Mouse (Mus musculus) embryonic facial prominence, embryonic 15.5 days (tissue): ENCODE data around the gene Coro1c. TPM values are rescaled to one million over a fixed set of nuclear protein-coding genes. Genes with fewer than 3 reads are reported as not detected.

Experiments
- ATAC-seq: fragments of 200-750 bp; cut with Nextera tagmentation; 2 replicates; pipeline ENCODE4 v1.8.0; 2017; ENCODE audit warnings: low read depth, moderate TSS enrichment; ENCODE audit not compliant: insufficient number of reproducible peaks, low FRiP score, low TSS enrichment
- H3K27ac ChIP-seq: fragments of 300-500 bp; sonication (generic); replicated peaks from 2 replicates; pipeline ENCODE4 v1.5.1; 2015; ENCODE audit warnings: mild to moderate bottlenecking, inconsistent platforms
- H3K27me3 ChIP-seq: fragments of 300-500 bp; sonication (generic); 2 replicates; pipeline ENCODE4 v1.6.1; 2015; ENCODE audit warnings: inconsistent platforms
- H3K36me3 ChIP-seq: fragments of 300-500 bp; sonication (generic); 2 replicates; pipeline ENCODE4 v1.6.1; 2015; ENCODE audit warnings: mild to moderate bottlenecking, inconsistent platforms
- H3K4me1 ChIP-seq: fragments of 300-500 bp; sonication (generic); 2 replicates; pipeline ENCODE4 v1.6.1; 2015; ENCODE audit warnings: inconsistent platforms
- H3K4me2 ChIP-seq: fragments of 300-500 bp; sonication (generic); replicated peaks from 2 replicates; pipeline ENCODE4 v1.6.1; 2015; ENCODE audit warnings: mild to moderate bottlenecking, inconsistent platforms
- H3K4me3 ChIP-seq: fragments of 300-500 bp; sonication (generic); replicated peaks from 2 replicates; pipeline ENCODE4 v1.5.1; 2015; ENCODE audit warnings: mild to moderate bottlenecking, inconsistent platforms
- H3K9ac ChIP-seq: fragments of 300-500 bp; sonication (generic); 2 replicates; pipeline ENCODE4 v1.6.1; 2015; ENCODE audit warnings: inconsistent platforms
- H3K9me3 ChIP-seq: fragments of 300-500 bp; sonication (generic); replicated peaks from 2 replicates; pipeline ENCODE4 v1.6.1; 2016; ENCODE audit warnings: inconsistent platforms
- WGBS: fragments of 180-500 bp; shearing (Covaris S2); methylation state at CpG from one replicate; pipeline ENCODE4 v1.1.7; 2015; 5-methylcytosine and 5-hydroxymethylcytosine counted together
- polyA plus RNA-seq: library from polyadenylated mRNA; unstranded; fragments of >200 nt; fragmentation: Nextera tagmentation; extraction: Ambion mirVana; gene quantifications from 2 replicates; pipeline ENCODE4 v1.2.1, GENCODE M21; 2015

Coro1c gene
- polyA plus RNA-seq, 1 experiment from 2014 or later: 99.0 TPM

DNA sequence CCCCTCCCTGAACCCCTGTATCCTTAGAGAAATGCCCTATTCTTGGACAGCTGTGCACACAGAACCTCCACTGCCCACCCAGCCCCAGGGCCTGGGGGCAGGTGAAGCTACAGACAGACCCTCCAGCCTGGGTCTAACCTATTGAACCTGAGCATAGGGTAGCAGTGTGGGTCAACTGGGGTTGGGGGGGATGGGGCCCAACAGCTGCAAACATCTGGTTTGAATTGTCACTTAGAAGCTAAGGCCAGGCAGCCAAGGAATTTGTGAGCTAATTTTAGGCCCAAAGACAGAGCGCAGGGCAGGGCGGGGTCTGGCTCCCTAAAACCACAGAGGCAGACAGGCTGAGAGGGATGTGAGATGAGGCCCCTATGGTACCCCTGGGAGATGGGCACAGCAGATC lies 100.4 kb downstream of the Coro1c start:
- Histone ChIP-seq H3K4me3 (no peak overlapping the region), H3K9me3 (no peaks in the 10 kb centered on the region), H3K36me3 (no peaks in the 10 kb centered on the region), H3K27ac (peak overlapping the region; percentile 75), H3K27me3 (no peaks in the 10 kb centered on the region), H3K4me2 (no peak overlapping the region), H3K4me1 (peaks cover 32% of the 10 kb centered on the region), H3K9ac (no peak overlapping the region)
- WGBS: 24% methylated on average over 2 of the region's 2 CpGs
- ATAC-seq: 0 out of 2 replicates have a peak, but pooled peaks have one; percentile 17

DNA sequence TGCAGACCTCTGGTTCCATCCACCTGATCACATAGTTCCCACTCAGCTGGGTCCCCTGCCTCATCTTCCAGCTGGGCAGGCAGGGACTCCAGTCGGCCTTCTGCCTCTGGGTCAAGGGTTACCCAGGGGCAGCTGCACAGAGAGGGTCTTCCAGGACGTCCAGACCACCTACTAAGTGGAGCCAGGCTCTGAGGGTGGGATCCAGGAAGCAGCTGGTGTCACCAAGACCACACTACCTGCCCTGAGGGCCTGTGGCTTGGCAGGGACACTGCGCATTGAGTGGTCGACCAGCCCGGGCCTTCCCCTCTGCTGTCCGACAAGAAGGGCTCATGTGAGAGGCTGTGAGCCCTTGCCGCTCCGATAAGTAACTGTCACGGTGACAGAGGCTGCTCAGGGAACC lies 100.8 kb downstream of the Coro1c start:
- H3K4me1 ChIP-seq: peaks cover 32% of the 10 kb centered on the region
- no peaks in the 10 kb centered on the region for H3K36me3 ChIP-seq
- no peak for ATAC-seq
- H3K27me3 ChIP-seq: no peaks in the 10 kb centered on the region
- no peak overlapping the region for H3K4me2 ChIP-seq
- H3K27ac ChIP-seq: peak overlapping the region; percentile 75
- H3K4me3 ChIP-seq: no peak overlapping the region
- no peaks in the 10 kb centered on the region for H3K9me3 ChIP-seq
- no peak overlapping the region for H3K9ac ChIP-seq
- WGBS: 30% methylated on average over 9 of the region's 9 CpGs

DNA sequence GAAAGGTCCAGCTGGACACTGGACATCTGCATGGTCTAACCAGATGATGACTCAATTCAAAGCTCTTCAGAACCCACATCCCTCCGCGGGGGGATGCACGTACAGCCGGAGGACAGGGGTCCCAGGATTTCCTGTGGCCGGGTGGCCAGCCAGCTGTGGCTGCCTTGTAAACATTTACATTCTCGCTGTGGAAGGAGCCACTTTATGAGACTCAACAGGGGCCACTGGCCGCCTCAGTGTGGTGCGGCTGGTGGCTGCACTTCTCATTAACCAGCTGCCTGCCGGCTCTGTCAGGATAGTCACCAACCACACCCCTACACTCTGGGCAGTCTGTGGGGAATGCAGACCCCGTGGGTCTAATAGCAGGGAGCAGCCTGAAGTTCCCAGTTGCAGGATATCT lies 102.1 kb downstream of the Coro1c start:
- Histone ChIP-seq H3K4me2 (no peak overlapping the region), H3K27me3 (no peaks in the 10 kb centered on the region), H3K9me3 (no peaks in the 10 kb centered on the region), H3K4me3 (no peak overlapping the region), H3K4me1 (peaks cover 32% of the 10 kb centered on the region), H3K27ac (no peak overlapping the region), H3K36me3 (no peaks in the 10 kb centered on the region), H3K9ac (no peak overlapping the region)
- no peak for ATAC-seq
- 38% methylated on average over 10 of the region's 10 CpGs for WGBS

DNA sequence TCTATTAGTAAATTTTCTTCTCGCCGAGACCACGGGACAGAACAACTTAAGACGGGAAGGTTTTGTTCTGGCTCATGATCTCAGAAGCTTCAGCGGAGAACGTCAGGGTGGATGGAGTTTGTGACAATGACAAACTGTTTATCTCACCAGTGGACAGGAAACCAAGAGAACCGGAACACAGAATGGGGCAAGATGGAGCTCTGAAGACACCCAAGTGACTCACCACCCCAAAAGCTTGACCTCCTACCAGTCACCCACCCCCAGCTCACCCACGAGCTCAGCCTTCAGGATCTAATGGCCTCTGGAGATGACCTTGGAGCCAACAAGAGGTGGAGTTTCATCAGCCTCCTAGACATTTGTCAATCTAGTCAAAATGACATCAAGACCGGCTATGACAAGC lies 103.3 kb downstream of the Coro1c start:
- H3K27me3 ChIP-seq: no peaks in the 10 kb centered on the region

DNA sequence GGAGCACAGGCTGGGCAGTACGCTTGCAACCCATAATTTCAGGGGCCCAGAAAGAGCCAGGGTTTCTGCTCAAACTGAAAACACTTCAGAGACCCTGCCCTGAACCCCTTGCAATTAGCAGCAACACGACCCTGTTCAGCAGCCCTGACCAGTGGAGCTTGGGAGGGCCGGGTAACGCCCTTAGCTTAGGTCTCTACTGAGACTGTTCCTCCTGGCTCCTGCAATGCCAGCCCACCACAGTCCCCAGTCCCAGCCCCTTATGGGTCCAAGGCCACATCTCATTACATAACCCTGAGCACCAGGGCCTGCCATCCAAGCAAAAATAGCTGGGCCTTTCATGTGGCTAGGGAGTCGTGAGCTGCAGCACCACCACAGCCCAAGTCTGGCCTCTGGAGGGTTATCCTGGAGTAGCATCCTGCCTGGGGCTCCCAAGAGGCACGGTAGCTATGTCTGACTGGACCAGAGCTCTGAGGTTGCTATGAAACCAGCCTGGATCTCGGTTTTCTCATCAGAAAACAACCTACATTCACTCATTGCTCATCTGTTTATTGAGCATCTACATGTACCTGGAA lies 104.1 kb downstream of the Coro1c start:
- Histone ChIP-seq H3K36me3 (no peaks in the 10 kb centered on the region), H3K4me2 (no peak overlapping the region), H3K27me3 (no peaks in the 10 kb centered on the region), H3K27ac (peak overlapping the region; percentile 51; the same call in 1 of the 2 replicates), H3K4me1 (peaks cover 45% of the 10 kb centered on the region), H3K9me3 (no peaks in the 10 kb centered on the region), H3K9ac (no peak overlapping the region), H3K4me3 (no peak overlapping the region)
- 40% methylated on average over 7 of the region's 7 CpGs for WGBS
- peak; percentile 69 for ATAC-seq

More for the DNA sequence above, 103.3 kb downstream of the Coro1c start:
- no peak overlapping the region for H3K4me2 ChIP-seq
- H3K9ac ChIP-seq: no peak overlapping the region
- H3K4me3 ChIP-seq: no peak overlapping the region
- H3K27ac ChIP-seq: 0 out of 2 replicates have a peak overlapping the region, but pooled peaks have one; percentile 51
- no peaks in the 10 kb centered on the region for H3K36me3 ChIP-seq
- ATAC-seq: no peak
- 70% methylated on average over 9 of the region's 9 CpGs for WGBS
- peaks cover 38% of the 10 kb centered on the region for H3K4me1 ChIP-seq
- H3K9me3 ChIP-seq: no peaks in the 10 kb centered on the region

DNA sequence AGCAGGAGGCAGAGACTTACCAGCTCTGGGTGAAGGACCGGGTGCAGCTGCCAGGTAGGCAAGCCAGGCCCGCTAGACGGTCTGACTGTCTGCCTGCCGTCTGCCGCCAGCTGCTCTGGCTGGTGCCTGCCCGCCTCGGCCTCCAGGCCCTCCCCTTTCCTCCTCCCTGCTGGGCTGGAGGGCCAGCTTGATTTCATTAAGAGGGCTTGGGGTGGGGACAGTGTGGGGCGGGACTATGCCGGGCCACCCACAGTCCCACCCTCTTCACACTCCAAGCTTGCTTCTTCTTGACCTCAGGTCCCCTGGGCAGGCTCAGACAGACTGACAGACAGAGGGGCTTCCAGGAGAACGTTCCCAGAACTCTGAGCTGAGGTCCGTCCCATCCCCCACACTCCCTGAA lies 108.3 kb downstream of the Coro1c start, which contains the start of gene Tmem119:
Gene Tmem119, minus strand, starts transcription at position 237 of the 400 bp plus-strand sequence.
- no peaks in the 10 kb centered on the region for H3K9me3 ChIP-seq
- H3K4me1 ChIP-seq: peaks cover 68% of the 10 kb centered on the region
- peak within 1 kb of the TSS; percentile 64 for H3K4me2 ChIP-seq
- H3K9ac ChIP-seq: peak within 1 kb of the TSS; percentile 33
- H3K27ac ChIP-seq: peak within 1 kb of the TSS; percentile 90
- 0 out of 2 replicates have a peak, but pooled peaks cover 3% of the 10 kb centered on the region for H3K36me3 ChIP-seq
- H3K27me3 ChIP-seq: no peaks in the 10 kb centered on the region
- WGBS: under 1% methylated on average over 11 of the region's 11 CpGs
- peak; percentile 88 for ATAC-seq
- peak within 1 kb of the TSS; percentile 54 for H3K4me3 ChIP-seq

DNA sequence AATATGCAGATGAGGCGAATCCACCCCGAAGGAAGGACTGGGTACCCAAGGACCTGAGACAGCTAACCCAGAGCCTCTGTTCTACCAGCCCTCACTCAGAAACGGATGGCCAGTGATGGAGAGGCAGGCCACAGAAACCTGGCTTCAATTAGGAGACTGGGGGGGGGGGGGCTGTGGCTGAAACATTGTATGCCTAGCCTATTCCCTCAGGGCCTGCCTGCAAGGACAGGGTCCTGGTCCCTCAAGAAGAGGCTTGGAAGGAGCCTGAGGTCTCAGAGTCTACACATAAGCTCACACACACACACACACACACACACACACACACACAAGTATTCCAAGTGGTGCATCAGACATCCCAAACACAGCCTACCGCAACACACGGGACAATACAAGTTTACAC lies 108.9 kb downstream of the Coro1c start:
- WGBS: 20% methylated on average over 5 of the region's 5 CpGs

DNA sequence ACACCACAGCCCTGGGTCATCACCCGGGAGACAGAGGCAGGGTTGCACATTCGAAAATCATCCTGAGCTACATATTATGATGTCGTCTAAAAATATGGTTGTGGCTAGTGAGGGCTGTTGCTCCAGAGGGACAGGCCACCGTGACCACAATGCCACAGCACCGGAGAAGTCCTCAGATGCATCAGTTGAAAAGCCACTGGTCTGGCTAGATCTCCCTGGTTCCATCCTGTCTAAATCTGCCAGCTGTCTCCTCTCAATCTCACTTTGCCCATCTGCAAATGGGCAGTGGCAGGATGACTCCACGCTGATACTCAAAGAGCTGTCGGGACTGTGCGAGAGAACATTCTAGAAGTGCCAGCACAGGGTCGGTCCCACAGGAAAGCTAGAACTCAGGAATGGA lies 110.0 kb downstream of the Coro1c start:
- peak overlapping the region; percentile 64 for H3K4me2 ChIP-seq
- peak overlapping the region; percentile 24; the same call in 1 of the 2 replicates for H3K9ac ChIP-seq
- no peaks in the 10 kb centered on the region for H3K9me3 ChIP-seq
- 36% methylated on average over 9 of the region's 9 CpGs for WGBS
- H3K4me1 ChIP-seq: peaks cover 61% of the 10 kb centered on the region
- H3K27ac ChIP-seq: peak overlapping the region; percentile 90
- H3K27me3 ChIP-seq: no peaks in the 10 kb centered on the region
- ATAC-seq: no peak
- peak overlapping the region; percentile 54 for H3K4me3 ChIP-seq
- H3K36me3 ChIP-seq: peaks cover 20% of the 10 kb centered on the region

More for the DNA sequence above, 108.9 kb downstream of the Coro1c start:
- Histone ChIP-seq H3K4me1 (peaks cover 67% of the 10 kb centered on the region), H3K9ac (peak overlapping the region; percentile 33), H3K36me3 (peaks cover 8% of the 10 kb centered on the region; the same call in 1 of the 2 replicates), H3K27ac (peak overlapping the region; percentile 90), H3K9me3 (no peaks in the 10 kb centered on the region), H3K4me2 (peak overlapping the region; percentile 64), H3K27me3 (no peaks in the 10 kb centered on the region), H3K4me3 (peak overlapping the region; percentile 54)
- ATAC-seq: no peak

DNA sequence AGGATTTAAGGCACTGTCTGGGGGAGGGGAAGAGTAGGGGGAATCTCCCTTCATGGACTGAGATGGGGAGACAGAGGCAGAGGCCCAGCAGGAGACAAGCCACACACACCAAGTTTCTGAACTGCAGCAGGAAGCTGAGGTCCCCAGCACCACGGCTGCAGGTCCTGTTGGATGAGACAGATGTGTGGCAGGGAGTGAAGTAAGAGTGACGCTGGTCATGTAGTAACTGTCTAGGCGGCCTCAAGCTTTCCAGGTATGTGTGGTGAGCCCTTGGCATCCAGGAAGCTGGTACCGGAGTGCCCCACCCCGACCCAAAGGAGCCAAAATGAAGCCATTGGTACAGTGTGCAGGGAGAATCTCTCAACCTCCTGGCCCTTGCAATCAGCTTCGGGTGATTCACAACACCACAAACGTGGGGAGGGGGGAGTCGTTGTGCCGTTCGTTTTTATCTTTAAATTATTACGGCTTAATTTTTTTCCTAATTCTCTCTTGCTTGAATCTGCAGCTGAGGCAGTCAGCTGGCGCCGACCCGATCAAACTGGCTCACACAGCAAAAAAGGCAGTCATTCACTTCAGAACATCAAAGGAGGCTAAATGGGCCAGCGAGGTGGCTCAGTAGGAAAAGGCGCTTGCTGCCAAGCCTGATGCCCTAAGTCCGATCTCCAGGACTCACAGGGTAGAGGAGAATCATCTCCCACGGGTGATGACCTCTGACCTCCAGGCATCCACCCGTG lies 111.2 kb downstream of the Coro1c start:
- H3K4me3 ChIP-seq: peak overlapping the region; percentile 54
- H3K4me1 ChIP-seq: peaks cover 68% of the 10 kb centered on the region
- peaks cover 23% of the 10 kb centered on the region for H3K36me3 ChIP-seq
- no peaks in the 10 kb centered on the region for H3K27me3 ChIP-seq
- 9% methylated on average over 19 of the region's 19 CpGs for WGBS
- no peaks in the 10 kb centered on the region for H3K9me3 ChIP-seq
- no peak for ATAC-seq
- peak overlapping the region; percentile 64 for H3K4me2 ChIP-seq
- 0 out of 2 replicates have a peak overlapping the region, but pooled peaks have one; percentile 1 for H3K9ac ChIP-seq
- H3K27ac ChIP-seq: peak overlapping the region; percentile 83

DNA sequence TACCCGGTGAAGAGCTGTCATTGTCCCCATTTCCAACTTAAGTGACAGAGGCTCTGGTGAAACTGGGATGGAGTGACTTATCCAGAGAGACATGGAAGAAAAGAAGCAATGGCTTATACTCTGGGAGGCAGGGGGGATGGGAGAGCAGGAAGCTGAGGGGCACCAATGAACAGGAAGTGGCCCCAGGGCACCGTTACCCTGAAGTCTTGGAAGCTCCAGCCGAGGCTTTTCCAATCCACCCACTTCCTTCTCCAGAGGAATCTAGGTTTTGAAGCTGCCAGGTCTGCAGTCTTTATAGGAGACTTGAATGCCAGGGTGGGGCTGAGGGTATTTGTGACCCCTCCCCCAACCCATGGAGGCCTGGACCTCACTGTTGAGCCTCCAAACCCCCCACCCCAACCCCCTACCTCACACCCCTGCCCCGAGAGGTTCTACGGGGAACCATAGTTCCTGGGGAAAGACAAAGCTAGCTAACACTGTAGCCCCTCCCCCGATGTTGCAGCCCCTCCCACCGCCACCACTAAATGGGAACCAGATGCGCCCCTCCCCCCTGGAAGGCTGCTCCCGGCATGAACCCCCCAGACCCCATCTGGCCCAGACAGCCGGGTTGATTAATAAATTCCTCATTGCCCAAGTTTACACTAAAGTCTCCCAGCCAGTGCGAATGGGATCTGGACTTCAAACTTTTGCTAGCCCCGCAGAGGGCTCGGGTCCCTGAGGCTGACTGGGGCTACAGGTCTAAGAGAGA lies 112.0 kb downstream of the Coro1c start:
- Histone ChIP-seq H3K27ac (peak overlapping the region; percentile 83), H3K36me3 (peaks cover 23% of the 10 kb centered on the region), H3K4me3 (peak overlapping the region; percentile 54), H3K9ac (0 out of 2 replicates have a peak overlapping the region, but pooled peaks have one; percentile 1), H3K27me3 (no peaks in the 10 kb centered on the region), H3K9me3 (no peaks in the 10 kb centered on the region), H3K4me2 (peak overlapping the region; percentile 64), H3K4me1 (peaks cover 75% of the 10 kb centered on the region)
- peak; percentile 24; the same call in 1 of the 2 replicates for ATAC-seq
- WGBS: 5% methylated on average over 13 of the region's 13 CpGs
